9 mouse cellular contexts compared by ENCODE assay signal in the genomic region with DNA sequence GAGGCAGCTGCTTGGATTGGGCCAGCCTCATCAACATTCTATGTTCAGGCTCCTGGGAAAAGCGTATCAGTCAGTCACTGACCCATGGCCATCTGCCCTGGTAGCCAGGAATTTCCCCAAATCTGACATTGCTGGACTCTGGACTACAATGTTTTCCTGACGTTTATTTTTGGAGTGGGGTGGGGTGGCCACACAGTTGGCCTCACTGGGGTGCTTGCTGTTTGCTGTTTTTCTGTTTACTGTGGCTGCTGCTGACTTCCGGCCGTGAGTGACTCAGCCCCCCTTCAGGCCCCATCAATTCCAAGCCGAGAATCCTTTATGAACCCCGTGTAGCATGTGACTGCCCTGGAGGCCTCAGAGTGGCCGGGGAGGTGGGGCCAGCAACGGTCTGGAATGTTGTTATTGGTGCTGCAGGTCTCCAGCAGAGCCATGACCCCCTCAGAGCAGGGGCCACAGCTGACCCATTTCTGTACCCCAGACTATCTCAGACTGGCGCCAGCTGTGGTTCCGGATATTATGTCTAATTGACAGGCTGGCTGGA. TPM values are rescaled to one million over a fixed set of nuclear protein-coding genes. Genes with fewer than 3 reads are reported as not detected.
A peak's percentile ranks its signal among the peaks of the same experiment; 100 is the strongest.
DNase-seq lines count a peak whose midpoint lies in the region; ATAC-seq lines count a peak whose summit lies in the region.
"Had no signal": no experiment of that assay in that cellular context is flagged by ENCODE, and none has a peak within 500 bp of the region (broad histone marks: within the 10 kb centered on the region; RNA-seq: fewer than 3 reads in every experiment).

No protein-coding gene starts in this region.

- peaks cover 50% of the 10 kb centered on the region for H3K4me1 ChIP-seq in heart, embryonic 10.5 days
- peaks cover 8% of the 10 kb centered on the region; the same call in 1 of the 2 replicates for H3K4me1 ChIP-seq in midbrain, embryonic 14.5 days (ENCODE audit: control insufficient read depth, insufficient read depth, low read length)

- H3K36me3 ChIP-seq in heart, embryonic 10.5 days = peaks cover 8% of the 10 kb centered on the region
- no peaks in the 10 kb centered on the region for H3K36me3 ChIP-seq in midbrain, embryonic 14.5 days (ENCODE audit: control insufficient read depth, insufficient read depth, low read length)
- H3K36me3 ChIP-seq: neural tube, embryonic 12.5 days had no signal

- no peaks in the 10 kb centered on the region for H3K27me3 ChIP-seq in heart, embryonic 10.5 days (ENCODE audit: insufficient read depth, poor library complexity, severe bottlenecking)
- H3K27me3 ChIP-seq in midbrain, embryonic 14.5 days (ENCODE audit: control insufficient read depth, insufficient read depth, low read length) = 0 out of 2 replicates have a peak, but pooled peaks cover 3% of the 10 kb centered on the region

- H3K9me3 ChIP-seq in heart, embryonic 10.5 days = no peaks in the 10 kb centered on the region
- no peaks in the 10 kb centered on the region for H3K9me3 ChIP-seq in midbrain, embryonic 14.5 days (ENCODE audit: control insufficient read depth, low read length)
- H3K9me3 ChIP-seq: neural tube, embryonic 12.5 days had no signal

- peak; percentile 9 to 21 for DNase-seq in spleen, postnatal 36 days (ENCODE audit: low spot score in 2 of 2)
- no peak for DNase-seq in spleen, adult 12 weeks (ENCODE audit: low spot score)
- DNase-seq in heart, embryonic 10.5 days (ENCODE audit: low spot score) = no peak
- peak; percentile 91 for DNase-seq in kidney, postnatal 14 days
- peak; percentile 55 for DNase-seq in mesoderm, embryonic 11.5 days (ENCODE audit: low read depth, low spot score)
- DNase-seq in midbrain, embryonic 14.5 days = no peak
- DNase-seq in layer of hippocampus, adult 8-10 months (ENCODE audit: low spot score in 2 of 2) = no peak

- H3K4me2 ChIP-seq in midbrain, embryonic 14.5 days (ENCODE audit: low read length) = no peak overlapping the region
- H3K4me2 ChIP-seq: neural tube, embryonic 12.5 days had no signal

- peak overlapping the region; percentile 52 for H3K27ac ChIP-seq in heart, embryonic 10.5 days
- no peak overlapping the region for H3K27ac ChIP-seq in midbrain, embryonic 14.5 days (replicated peaks; ENCODE audit: low read depth, low read length)
- H3K27ac ChIP-seq: neural tube, embryonic 12.5 days had no signal

- H3K4me3 ChIP-seq in heart, embryonic 10.5 days = 0 out of 2 replicates have a peak overlapping the region, but pooled peaks have one; percentile 12
- no peak overlapping the region for H3K4me3 ChIP-seq in midbrain, embryonic 14.5 days (replicated peaks; ENCODE audit: low read depth, low read length)
- H3K4me3 ChIP-seq: neural tube, embryonic 12.5 days had no signal

- no peak for ATAC-seq in midbrain, embryonic 14.5 days (ENCODE audit: low FRiP score, low TSS enrichment)
- ATAC-seq in cerebellum, adult (ENCODE audit: insufficient number of reproducible peaks, low FRiP score, low TSS enrichment) = no peak

- H3K9ac ChIP-seq in midbrain, embryonic 14.5 days (replicated peaks; ENCODE audit: low read length) = no peak overlapping the region
- H3K9ac ChIP-seq: neural tube, embryonic 12.5 days had no signal

- WGBS in heart, embryonic 10.5 days = 42% methylated on average over 10 of the region's 10 CpGs
- WGBS in midbrain, embryonic 14.5 days = 31% methylated on average over 10 of the region's 10 CpGs

RNA-seq across cellular contexts. Expression of gene Rhod, which starts 2.5 kb away (rescaled TPM):
- 24.3 and 28.9 TPM in 2 replicates for polyA plus RNA-seq in heart, embryonic 10.5 days (2016; fragmentation: Nextera tagmentation; extraction: Ambion mirVana)
- 2.6 and 4.8 TPM in 2 replicates for polyA plus RNA-seq in midbrain, embryonic 14.5 days (2014; fragmentation: Nextera tagmentation; extraction: Ambion mirVana)
- total RNA-seq in layer of hippocampus, adult 8-10 months (2022) = 1 to 10 TPM in 1 of 4 experiments, under 1 TPM in 3; 0.74 to 1.1 (median 0.85) TPM

RNA-seq across cellular contexts. Expression of gene Syt12, which starts 35.6 kb away (rescaled TPM):
- 0.89 and 0.97 TPM in 2 replicates for polyA plus RNA-seq in heart, embryonic 10.5 days (2016; fragmentation: Nextera tagmentation; extraction: Ambion mirVana)
- polyA plus RNA-seq in midbrain, embryonic 14.5 days (2014; fragmentation: Nextera tagmentation; extraction: Ambion mirVana) = 1.6 and 1.9 TPM in 2 replicates
- total RNA-seq in layer of hippocampus, adult 8-10 months (2022) = 10 to 100 TPM; 29.2 to 31.3 (median 30.2) TPM

RNA-seq across cellular contexts. Expression of gene Kdm2a, which starts 43.6 kb away (rescaled TPM):
- polyA plus RNA-seq in heart, embryonic 10.5 days (2016; fragmentation: Nextera tagmentation; extraction: Ambion mirVana) = 52.3 and 53.6 TPM in 2 replicates
- polyA plus RNA-seq in midbrain, embryonic 14.5 days (2014; fragmentation: Nextera tagmentation; extraction: Ambion mirVana) = 29.2 and 43.9 TPM in 2 replicates
- 10 to 100 TPM; 79.2 to 87.3 (median 84.4) TPM for total RNA-seq in layer of hippocampus, adult 8-10 months (2022)

RNA-seq across cellular contexts. Expression of gene 2010003K11Rik, which starts 56.7 kb away (rescaled TPM):
- polyA plus RNA-seq in heart, embryonic 10.5 days (2016; fragmentation: Nextera tagmentation; extraction: Ambion mirVana) = not detected in 2 replicates
- not detected in 2 replicates for polyA plus RNA-seq in midbrain, embryonic 14.5 days (2014; fragmentation: Nextera tagmentation; extraction: Ambion mirVana)
- total RNA-seq in layer of hippocampus, adult 8-10 months (2022) = not detected
- polyA plus RNA-seq: neural tube, embryonic 12.5 days had no signal

Comparison
In these comparisons a context has a peak if more than half of its experiments do, and no peak if none do; other contexts are left out.
1. DNase-seq: peak in spleen, postnatal 36 days (2 of 2), kidney, postnatal 14 days (single experiment) and mesoderm, embryonic 11.5 days (single experiment); none in spleen, adult 12 weeks (single experiment), heart, embryonic 10.5 days (single experiment), midbrain, embryonic 14.5 days (single experiment) and layer of hippocampus, adult 8-10 months (0 of 2).